Mouse (Mus musculus): ENCODE results near the gene Gm10197. TPM values are rescaled to one million over a fixed set of nuclear protein-coding genes. Genes with fewer than 3 reads are reported as not detected.
A peak's percentile ranks its signal among the peaks of the same experiment; 100 is the strongest.

The Gm10197 gene
- polyA plus RNA-seq, 1 experiment from 2014 or later, result not detected

GRCm38 (mm10) chr19:53324866-53325265 is 46.7 kb downstream of the Gm10197 start:
- H3K4me1 ChIP-seq (replicated peaks), result peaks cover 40% of the 10 kb centered on the region
- no peaks in the 10 kb centered on the region for H3K9me3 ChIP-seq
- WGBS, result 49% methylated on average over 6 of the region's 6 CpGs
- H3K4me3 ChIP-seq (replicated peaks), result no peak overlapping the region
- no peak overlapping the region for H3K9ac ChIP-seq (replicated peaks)
- no peaks in the 10 kb centered on the region for H3K27me3 ChIP-seq
- no peak for ATAC-seq
- 0 out of 2 replicates have a peak overlapping the region, but pooled peaks have one; percentile 56 for H3K27ac ChIP-seq
- no peak overlapping the region for H3K4me2 ChIP-seq (replicated peaks)
- no peaks in the 10 kb centered on the region for H3K36me3 ChIP-seq

DNA sequence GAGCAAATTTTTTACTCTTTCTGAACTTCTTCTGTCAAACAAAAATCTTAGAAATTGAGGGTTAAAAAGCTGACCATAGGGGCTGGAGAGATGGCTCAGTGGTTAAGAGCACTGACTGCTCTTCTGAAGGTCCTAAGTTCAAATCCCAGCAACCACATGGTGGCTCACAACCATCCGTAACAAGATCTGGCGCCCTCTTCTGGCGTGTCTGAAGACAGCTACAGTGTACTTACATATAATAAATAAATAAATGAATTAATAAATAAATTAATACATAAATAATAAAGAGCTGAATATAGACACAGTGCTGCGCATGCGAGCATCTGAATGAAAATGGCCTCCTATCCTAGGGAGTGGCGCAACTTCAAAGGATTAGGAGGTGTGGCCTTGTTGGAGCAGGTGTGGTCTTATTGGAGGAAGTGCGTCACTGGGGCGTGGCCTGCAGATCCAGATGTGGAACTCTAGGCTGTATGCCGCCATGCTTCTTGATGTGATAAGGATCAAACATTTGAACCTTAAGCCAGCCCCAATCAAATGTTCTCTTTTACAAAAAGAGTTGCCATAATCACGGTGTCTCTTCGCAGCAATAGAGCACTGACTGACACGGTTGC is 49.0 kb downstream of the Gm10197 start:
- H3K9me3 ChIP-seq, result no peaks in the 10 kb centered on the region
- H3K36me3 ChIP-seq, result no peaks in the 10 kb centered on the region
- no peak overlapping the region for H3K4me2 ChIP-seq (replicated peaks)
- 94% methylated on average over 12 of the region's 12 CpGs for WGBS
- no peak for ATAC-seq
- no peak overlapping the region for H3K27ac ChIP-seq
- peaks cover 35% of the 10 kb centered on the region for H3K4me1 ChIP-seq (replicated peaks)
- no peaks in the 10 kb centered on the region for H3K27me3 ChIP-seq
- no peak overlapping the region for H3K4me3 ChIP-seq (replicated peaks)
- H3K9ac ChIP-seq (replicated peaks), result no peak overlapping the region

Other genes with a start within 250 kb of the Gm10197 start
- gene Add3, start 231.3 kb downstream of the Gm10197 start, polyA plus RNA-seq (2015; fragmentation: Nextera tagmentation; extraction: Ambion mirVana), result 25.1 and 27.1 TPM in 2 replicates
- gene Mxi1, start 61.2 kb downstream of the Gm10197 start, polyA plus RNA-seq (2015; fragmentation: Nextera tagmentation; extraction: Ambion mirVana), result 32.4 and 50.7 TPM in 2 replicates
- gene Smndc1, start 18.8 kb upstream of the Gm10197 start, polyA plus RNA-seq (2015; fragmentation: Nextera tagmentation; extraction: Ambion mirVana), result 42.6 and 46.8 TPM in 2 replicates
- 0.68 and 1.2 TPM in 2 replicates for gene Dusp5, start 157.3 kb upstream of the Gm10197 start, polyA plus RNA-seq (2015; fragmentation: Nextera tagmentation; extraction: Ambion mirVana)
- 316 and 335 TPM in 2 replicates for gene Nutf2-ps1, start 217.3 kb upstream of the Gm10197 start, polyA plus RNA-seq (2015; fragmentation: Nextera tagmentation; extraction: Ambion mirVana)
- 76.0 and 80.0 TPM in 2 replicates for gene Smc3, start 228.6 kb upstream of the Gm10197 start, polyA plus RNA-seq (2015; fragmentation: Nextera tagmentation; extraction: Ambion mirVana)